Mouse (Mus musculus): ENCODE data around the gene Gpld1. TPM values are rescaled to one million over a fixed set of nuclear protein-coding genes. Genes with fewer than 3 reads are reported as not detected.

The Gpld1 gene
- polyA plus RNA-seq, 1 experiment from 2014 or later, result 0.89 TPM

DNA sequence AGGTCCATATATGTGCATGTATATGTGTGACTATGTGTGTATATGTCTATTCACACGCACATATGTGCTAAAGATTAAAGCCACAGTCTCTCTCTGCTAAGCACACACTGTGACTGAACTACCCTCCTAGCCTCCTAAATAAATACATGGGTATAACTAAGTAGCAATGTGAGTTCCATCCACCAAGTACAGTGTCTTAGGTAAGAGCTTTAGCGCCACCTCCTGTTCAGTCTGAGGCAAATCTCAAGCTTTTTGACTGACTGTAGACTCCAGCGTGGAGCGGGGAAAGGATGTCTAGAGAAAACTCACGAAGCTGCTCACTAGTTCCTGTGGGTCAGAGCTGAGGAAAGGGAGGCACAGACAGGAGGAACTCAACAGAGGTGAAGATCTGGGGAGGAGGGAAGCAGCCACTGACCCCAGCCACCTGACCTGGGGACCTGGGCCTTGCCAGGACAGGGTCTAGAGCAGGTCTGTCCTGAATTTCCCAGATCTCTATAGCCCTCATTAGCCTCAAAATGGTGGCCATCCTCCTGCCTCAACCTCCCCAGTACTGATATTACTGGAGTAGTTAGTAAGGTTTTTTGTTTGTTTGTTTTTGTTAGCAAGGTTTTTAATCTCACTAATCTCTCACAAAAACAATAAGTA is 22.5 kb upstream of the Gpld1 start:
- ChIA-PET CTCF (interaction anchor here (0.7 to 1.4 kb wide), 11 partner anchors 10 to 438 kb away, joined by 3 to 5 read pairs (median 3); no protein-coding TSS in a partner anchor), POLR2A (interaction anchor here (0.6 kb wide), 1 partner anchor 205 kb away, joined by 3 read pairs; no protein-coding TSS in a partner anchor)
- peak; percentile 20 for DNase-seq (ENCODE audit: low read depth, low spot score)
- in situ Hi-C loops (cut with MboI; ENCODE audit: low pct_unique_long_range_greater_than_20kb), result loop anchor here (5.0 to 25.0 kb wide), 2 partner anchors 208 to 438 kb away; no protein-coding TSS in a partner anchor
- peak; percentile 57 for ATAC-seq
- TF ChIP-seq CTCF (IDR thresholded peaks at IDR 0.05), result peak; percentile 83
- no peaks in the 10 kb centered on the region for H3K27me3 ChIP-seq

- DNase-seq (ENCODE audit: low read depth, low spot score) (no peak), ATAC-seq (no peak)
- ChIA-PET CTCF (interaction anchor here (1.0 to 1.1 kb wide), 2 partner anchors 11 to 144 kb away, joined by 3 read pairs; no protein-coding TSS in a partner anchor), POLR2A (no interaction called here)
- H3K27me3 ChIP-seq, result no peaks in the 10 kb centered on the region
- in situ Hi-C loops (cut with MboI; ENCODE audit: low pct_unique_long_range_greater_than_20kb), result loop anchor here (5.0 to 25.0 kb wide), 2 partner anchors 209 to 439 kb away; no protein-coding TSS in a partner anchor
- TF ChIP-seq CTCF (IDR thresholded peaks at IDR 0.05), result no peak
These were observed 21.7 kb upstream of the Gpld1 start for GRCm38 (mm10) chr13:24921281-24921680.

DNA sequence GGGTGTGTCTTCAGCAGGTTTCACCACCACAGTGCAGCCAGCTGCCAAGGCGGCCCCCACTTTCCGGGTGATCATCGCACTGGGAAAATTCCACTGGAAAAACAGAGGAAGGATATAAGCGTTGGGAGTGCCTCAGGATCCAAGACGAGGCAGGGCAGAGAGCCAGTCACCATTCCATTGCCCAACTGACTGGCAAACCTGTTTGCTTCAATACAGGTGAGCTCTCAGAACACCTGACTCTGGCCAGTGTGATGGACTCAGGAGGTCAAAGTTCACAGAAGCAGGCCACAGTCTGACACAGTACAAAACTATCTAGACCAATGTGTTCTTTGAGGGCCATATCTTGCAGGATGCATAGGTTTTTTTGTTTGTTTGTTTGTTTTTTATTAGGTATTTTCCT is 19.0 kb upstream of the Gpld1 start:
- in situ Hi-C loops (cut with MboI; ENCODE audit: low pct_unique_long_range_greater_than_20kb), result loop anchor here (5.0 to 25.0 kb wide), 2 partner anchors 212 to 442 kb away; no protein-coding TSS in a partner anchor
- ChIA-PET CTCF (no interaction called here), POLR2A (no interaction called here)
- ATAC-seq, result no peak
- no peak for DNase-seq (ENCODE audit: low read depth, low spot score)
- no peak for TF ChIP-seq CTCF (IDR thresholded peaks at IDR 0.05)
- H3K27me3 ChIP-seq, result no peaks in the 10 kb centered on the region

GRCm38 (mm10) chr13:24930591-24930990 is 12.4 kb upstream of the Gpld1 start:
- no peak for DNase-seq (ENCODE audit: low read depth, low spot score)
- TF ChIP-seq CTCF (IDR thresholded peaks at IDR 0.05), result no peak
- H3K27me3 ChIP-seq, result no peaks in the 10 kb centered on the region
- ATAC-seq, result no peak
- ChIA-PET CTCF (interaction anchor here (1.6 kb wide), 1 partner anchor 10 kb away, joined by 3 read pairs; no protein-coding TSS in a partner anchor), POLR2A (no interaction called here)
- in situ Hi-C loops (cut with MboI; ENCODE audit: low pct_unique_long_range_greater_than_20kb), result no loop called here

- no peak for TF ChIP-seq CTCF (IDR thresholded peaks at IDR 0.05)
- in situ Hi-C loops (cut with MboI; ENCODE audit: low pct_unique_long_range_greater_than_20kb), result no loop called here
- ATAC-seq (no peak), DNase-seq (ENCODE audit: low read depth, low spot score) (no peak)
- CTCF ChIA-PET, result interaction anchor here (1.1 to 1.2 kb wide), 2 partner anchors 13 to 451 kb away, joined by 3 to 4 read pairs; no protein-coding TSS in a partner anchor
- no peaks in the 10 kb centered on the region for H3K27me3 ChIP-seq
- POLR2A ChIA-PET, result no interaction called here
These were observed 9.8 kb upstream of the Gpld1 start for GRCm38 (mm10) chr13:24933199-24933598.

GRCm38 (mm10) chr13:24936772-24937107 is 6.2 kb upstream of the Gpld1 start:
- CTCF ChIA-PET, result interaction anchor here (0.9 to 1.5 kb wide), 4 partner anchors 22 to 80 kb away, joined by 3 to 4 read pairs (median 3); no protein-coding TSS in a partner anchor
- in situ Hi-C loops (cut with MboI; ENCODE audit: low pct_unique_long_range_greater_than_20kb), result loop anchor here (5.0 kb wide), 2 partner anchors 46 to 181 kb away; no protein-coding TSS in a partner anchor
- DNase-seq (ENCODE audit: low read depth, low spot score) (no peak), ATAC-seq (no peak)
- no peak for TF ChIP-seq CTCF (IDR thresholded peaks at IDR 0.05)
- H3K27me3 ChIP-seq, result no peaks in the 10 kb centered on the region
- POLR2A ChIA-PET, result interaction anchor here (1.2 kb wide), 1 partner anchor 26 kb away, joined by 3 read pairs; no protein-coding TSS in a partner anchor

DNA sequence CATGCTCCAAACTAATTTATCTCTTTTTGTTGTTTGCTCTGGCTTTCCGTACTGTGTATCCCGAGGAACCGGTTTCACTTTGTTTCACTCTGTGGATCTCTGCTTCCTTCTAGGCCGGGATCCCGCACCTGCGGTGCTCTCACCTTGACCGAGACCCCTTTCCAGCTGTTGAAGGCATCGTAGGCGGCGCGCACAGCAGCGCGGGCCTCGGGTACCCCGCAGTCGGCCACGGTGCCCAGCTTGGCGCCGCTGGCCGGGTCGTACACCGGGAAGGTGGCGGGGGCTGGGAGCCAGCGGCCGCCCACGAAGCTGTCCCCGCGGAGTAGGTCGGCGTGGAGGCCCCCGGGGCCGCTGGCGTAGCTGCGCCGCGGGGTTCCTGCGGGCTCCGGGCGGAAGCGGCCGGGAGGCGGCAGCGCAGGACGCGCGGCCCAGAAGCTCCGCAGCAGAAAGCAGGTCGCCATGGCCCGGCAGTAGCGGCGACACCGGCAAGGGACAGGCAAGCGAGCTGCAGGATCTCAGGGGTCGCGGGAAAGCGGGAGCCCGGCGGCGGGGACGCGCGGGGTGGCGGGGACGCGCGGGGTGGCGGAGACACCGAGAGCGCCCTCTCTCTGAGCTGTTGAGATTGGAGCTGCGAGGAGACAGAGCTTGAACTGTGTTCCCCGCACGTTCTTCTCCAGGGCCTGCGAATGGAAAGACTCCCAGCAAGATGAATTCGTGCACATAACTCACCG is 5.7 kb upstream of the Gpld1 start, which contains the start of gene Aldh5a1:
TSS of gene Aldh5a1 (minus strand) at position 554 of the 731 bp plus-strand sequence.
- POLR2A ChIA-PET, result interaction anchor here (0.8 to 1.2 kb wide), 2 partner anchors 9 to 27 kb away, joined by 3 read pairs; no protein-coding TSS in a partner anchor
- no peak for DNase-seq (ENCODE audit: low read depth, low spot score)

DNA sequence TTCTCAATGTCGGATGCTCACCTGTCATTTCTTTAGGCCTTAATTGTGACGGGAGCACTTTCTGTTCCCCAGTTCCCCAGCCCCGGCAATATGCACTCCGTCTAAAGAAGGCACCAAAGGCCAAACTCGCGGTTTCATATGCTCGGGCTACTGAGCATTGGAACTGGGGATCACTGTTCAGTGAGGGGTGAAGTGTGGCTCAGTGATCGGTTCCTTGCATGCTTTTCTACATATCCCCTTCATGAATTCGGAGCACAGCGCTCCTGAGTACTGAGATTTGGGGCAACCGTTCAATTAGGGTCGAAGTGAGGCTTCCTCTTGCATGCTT is 5.1 kb upstream of the Gpld1 start:
- TF ChIP-seq CTCF (IDR thresholded peaks at IDR 0.05), result no peak
- ChIA-PET CTCF (interaction anchor here (1.0 to 2.8 kb wide), 4 partner anchors 41 to 55 kb away, joined by 4 to 12 read pairs (median 6); no protein-coding TSS in a partner anchor), POLR2A (interaction anchor here (0.6 to 0.8 kb wide), 2 partner anchors 8 to 282 kb away, joined by 3 read pairs; no protein-coding TSS in a partner anchor)
- DNase-seq (ENCODE audit: low read depth, low spot score), result no peak
- in situ Hi-C loops (cut with MboI; ENCODE audit: low pct_unique_long_range_greater_than_20kb), result loop anchor here (5.0 kb wide), 2 partner anchors 44 to 179 kb away; no protein-coding TSS in a partner anchor
- H3K27me3 ChIP-seq, result no peaks in the 10 kb centered on the region
- peak; percentile 32 for ATAC-seq

More for the DNA sequence above, 5.7 kb upstream of the Gpld1 start, which contains the start of gene Aldh5a1:
- in situ Hi-C loops (cut with MboI; ENCODE audit: low pct_unique_long_range_greater_than_20kb), result loop anchor here (5.0 kb wide), 2 partner anchors 45 to 180 kb away; no protein-coding TSS in a partner anchor
- peak; percentile 93 for TF ChIP-seq CTCF (IDR thresholded peaks at IDR 0.05)
- no peaks in the 10 kb centered on the region for H3K27me3 ChIP-seq
- ATAC-seq, result peak; percentile 88
- CTCF ChIA-PET, result interaction anchor here (0.9 to 2.8 kb wide), 5 partner anchors 22 to 80 kb away, joined by 3 to 12 read pairs (median 4); no protein-coding TSS in a partner anchor

GRCm38 (mm10) chr13:24938683-24939082 is 4.3 kb upstream of the Gpld1 start:
- in situ Hi-C loops (cut with MboI; ENCODE audit: low pct_unique_long_range_greater_than_20kb), result loop anchor here (5.0 kb wide), 2 partner anchors 44 to 179 kb away; no protein-coding TSS in a partner anchor
- no peak for DNase-seq (ENCODE audit: low read depth, low spot score)
- ChIA-PET POLR2A (interaction anchor here (0.6 kb wide), 6 partner anchors 42 to 741 kb away, joined by 3 to 6 read pairs (median 3); no protein-coding TSS in a partner anchor), CTCF (interaction anchor here (1.1 to 2.8 kb wide), 12 partner anchors 10 to 457 kb away, joined by 3 to 12 read pairs (median 5); no protein-coding TSS in a partner anchor)
- no peak for ATAC-seq
- H3K27me3 ChIP-seq, result no peaks in the 10 kb centered on the region
- TF ChIP-seq CTCF (IDR thresholded peaks at IDR 0.05), result peak; percentile 82

DNA sequence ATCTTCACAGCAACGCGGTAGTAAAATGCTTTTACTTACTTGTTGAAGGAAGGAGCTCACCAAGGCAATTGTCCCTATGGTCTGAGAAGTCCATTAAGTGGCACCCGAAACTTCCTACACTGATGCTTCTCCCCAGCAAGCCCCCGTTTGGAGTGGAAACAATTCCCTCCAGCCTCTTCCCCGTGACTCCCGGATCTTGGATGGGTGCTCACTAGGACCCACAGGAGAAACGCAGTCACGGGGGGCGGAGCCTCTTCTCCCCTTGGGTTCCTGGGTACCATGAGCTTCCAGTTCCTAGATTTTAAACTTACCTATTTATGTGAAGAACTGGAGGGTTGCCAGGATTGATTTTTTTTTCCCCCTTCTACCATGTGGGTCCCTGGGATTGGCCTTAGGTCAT is 3.5 kb upstream of the Gpld1 start:
- CTCF ChIA-PET, result interaction anchor here (0.8 to 2.8 kb wide), 17 partner anchors 9 to 458 kb away, joined by 3 to 12 read pairs (median 4); no protein-coding TSS in a partner anchor
- TF ChIP-seq CTCF (IDR thresholded peaks at IDR 0.05), result no peak
- DNase-seq (ENCODE audit: low read depth, low spot score), result no peak
- POLR2A ChIA-PET, result no interaction called here
- H3K27me3 ChIP-seq, result no peaks in the 10 kb centered on the region
- no peak for ATAC-seq
- in situ Hi-C loops (cut with MboI; ENCODE audit: low pct_unique_long_range_greater_than_20kb), result loop anchor here (5.0 kb wide), 2 partner anchors 43 to 178 kb away; no protein-coding TSS in a partner anchor
